Mouse (Mus musculus): ENCODE measurements around the gene Zcchc8.
"Not testable (repeated sequence)": the region's sequence is repeated elsewhere in the genome, so short reads cannot be mapped to it uniquely, and the experiment has no call there.

Gene Zcchc8

DNA sequence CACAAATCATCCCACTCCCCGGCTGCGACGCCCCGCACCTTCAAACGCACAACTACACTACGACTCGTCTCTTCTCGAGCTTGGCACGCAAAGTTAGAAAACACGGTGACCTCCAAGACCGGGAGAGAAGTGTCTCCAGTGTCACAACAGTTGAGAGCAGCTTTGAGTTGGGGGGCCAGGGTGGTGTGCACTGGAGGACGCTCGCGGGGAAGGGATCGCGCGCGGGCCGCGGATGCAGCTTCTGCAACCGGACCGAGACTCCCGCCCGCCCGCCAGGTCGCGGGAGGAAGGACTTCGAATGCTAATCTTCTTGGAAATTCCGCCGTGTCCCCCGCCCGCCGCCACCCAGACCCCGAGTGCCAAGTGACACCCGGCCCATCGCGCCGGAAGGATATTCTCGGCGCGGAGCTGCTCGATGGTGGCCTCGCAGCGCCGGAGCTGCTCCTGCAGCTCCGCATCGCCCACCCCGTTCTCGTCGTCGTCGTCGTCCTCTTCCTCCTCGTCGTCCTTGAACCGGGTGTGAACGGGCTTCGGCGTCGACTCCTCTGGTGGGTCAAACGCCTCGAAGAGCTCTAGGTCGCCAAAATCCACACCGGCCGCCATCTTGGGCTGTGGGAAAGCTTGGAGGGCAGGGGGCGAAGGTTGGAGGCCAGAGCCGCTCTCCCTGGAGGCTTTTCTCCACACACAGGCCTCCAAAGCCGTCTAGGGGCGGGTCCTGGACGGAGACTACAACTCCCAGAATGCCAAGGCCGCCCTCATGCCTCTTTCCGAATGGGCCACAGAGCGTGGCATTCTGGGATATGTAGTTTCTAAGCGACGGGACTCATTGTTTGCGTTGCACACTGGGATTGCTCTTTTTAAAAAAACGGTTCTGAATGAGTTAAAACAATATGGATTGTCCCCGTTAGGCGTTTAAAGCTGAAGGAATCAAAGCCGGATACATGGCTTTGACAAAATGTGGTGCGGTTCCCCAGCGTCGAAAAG lies at the start of gene Zcchc8:
TSS of gene Zcchc8 (minus strand) at position 773 of the 984 bp plus-strand sequence.
- peak; percentile 81 to 94 for DNase-seq (ENCODE audit: low spot score in 2 of 2)

- not testable (repeated sequence) for DNase-seq (ENCODE audit: low spot score in 2 of 2)
Observed at GRCm38 (mm10) chr5:123766455-123766854, 45.6 kb upstream of the Zcchc8 start.

GRCm38 (mm10) chr5:123765506-123765905 lies 44.6 kb upstream of the Zcchc8 start:
- no peak for DNase-seq (ENCODE audit: low spot score in 2 of 2)

DNA sequence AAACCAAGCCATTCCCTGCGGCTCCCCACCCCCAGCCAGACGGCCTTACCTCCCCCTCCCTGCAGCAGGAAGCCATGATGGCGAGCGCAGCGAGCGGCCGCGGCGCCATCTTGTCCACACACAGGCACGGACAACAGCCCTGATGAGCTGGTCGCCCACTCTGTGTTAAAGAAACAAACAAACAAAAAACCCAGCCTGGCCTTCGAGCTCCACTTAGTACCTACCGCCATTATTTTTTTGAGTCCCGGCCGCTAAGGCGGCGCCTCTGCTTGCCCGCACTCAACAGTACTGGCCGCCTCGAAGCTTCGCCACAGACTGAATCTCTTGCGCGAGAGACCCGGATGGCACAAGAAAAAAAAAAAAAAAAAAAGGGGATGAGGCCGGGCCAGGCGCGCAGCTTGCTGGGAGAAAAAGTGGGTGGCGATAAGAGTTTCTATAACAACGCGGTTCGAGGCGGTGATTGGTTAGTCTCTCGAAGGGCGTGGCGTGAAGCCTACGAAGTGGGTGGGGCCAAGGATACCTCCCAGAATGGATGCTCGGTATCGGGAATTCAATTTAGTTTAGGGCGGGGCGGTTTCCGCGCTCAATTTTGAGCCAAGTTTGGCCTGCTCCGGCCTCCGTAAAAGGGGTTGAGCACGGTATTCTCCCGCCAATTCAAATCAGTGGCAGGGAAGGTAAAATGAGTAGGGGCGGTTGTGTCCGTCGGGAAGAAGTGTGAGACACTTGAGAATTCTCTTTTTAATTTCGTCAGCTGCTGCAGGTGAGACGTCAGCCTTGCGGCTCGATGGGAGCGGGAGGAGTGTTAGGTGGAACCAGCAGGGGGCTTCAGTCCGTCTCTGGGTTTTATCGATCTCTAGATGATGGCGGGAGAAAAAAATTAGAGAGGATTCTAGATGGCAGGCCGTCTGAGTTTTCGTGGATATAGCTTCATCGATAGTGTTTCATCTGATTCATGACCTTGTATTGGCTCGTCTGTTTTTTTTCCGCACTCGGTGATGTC lies 28.5 kb upstream of the Zcchc8 start, which contains the start of the genes Rsrc2 and Kntc1:
TSS of gene Rsrc2 (minus strand) at position 350 of the 1,000 bp plus-strand sequence.
TSS of gene Kntc1 (plus strand) at position 652 of the 1,000 bp plus-strand sequence.
- DNase-seq (ENCODE audit: low spot score in 2 of 2) = peak; percentile 95 to 97

DNA sequence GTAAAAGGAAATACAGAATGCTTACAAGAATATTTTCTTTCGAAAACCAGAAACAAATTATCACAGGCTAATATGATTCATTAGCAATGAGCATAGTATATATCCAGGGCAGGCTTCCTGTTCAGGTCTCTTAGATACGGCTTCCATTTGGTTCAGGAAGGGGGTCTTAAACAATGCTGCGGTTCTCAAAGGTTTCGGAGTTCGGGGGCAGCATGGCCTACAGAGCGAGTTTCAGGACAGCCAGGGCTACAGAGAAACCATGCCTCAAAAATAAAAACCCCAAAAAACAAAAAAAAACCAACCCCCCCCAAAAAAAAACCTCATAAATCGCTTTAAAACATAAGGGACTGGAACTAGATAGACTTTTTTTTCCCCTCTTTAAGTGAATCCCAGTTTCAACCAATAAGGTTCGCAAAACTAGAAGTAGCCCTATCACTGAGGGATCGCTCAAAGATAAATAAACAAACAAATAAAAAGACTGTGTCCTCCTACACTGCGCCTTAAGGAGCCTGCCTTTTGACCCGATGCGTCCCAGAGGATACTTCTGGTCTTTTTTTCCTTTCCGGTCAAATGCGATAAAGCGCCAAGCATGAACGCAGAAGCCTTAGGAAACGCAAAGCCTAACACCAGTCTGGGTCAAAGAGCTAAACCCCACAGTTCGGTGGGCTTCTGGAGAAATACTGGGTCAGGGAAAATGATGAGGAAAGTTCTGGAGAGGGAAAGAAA lies 27.6 kb upstream of the Zcchc8 start:
- DNase-seq (ENCODE audit: low spot score in 2 of 2) = no peak

DNA sequence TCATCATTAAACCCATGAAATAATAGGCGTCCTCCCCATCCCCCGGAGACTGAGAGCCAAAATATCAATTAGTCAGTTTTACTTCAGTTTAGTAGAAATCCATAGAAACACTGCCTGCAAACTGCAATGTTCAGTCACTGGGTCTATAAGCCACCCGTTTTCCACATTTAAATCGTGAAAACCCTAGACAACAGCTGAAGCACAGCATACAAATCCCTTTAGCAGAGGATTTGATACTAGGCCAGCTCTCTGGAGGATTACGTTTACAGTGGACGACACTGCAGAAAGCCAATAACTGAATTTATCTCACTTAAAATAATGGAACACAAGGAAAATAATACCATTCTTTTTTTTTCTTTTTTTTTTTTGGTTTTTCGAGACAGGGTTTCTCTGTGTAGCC lies 26.7 kb upstream of the Zcchc8 start:
- no peak for DNase-seq (ENCODE audit: low spot score in 2 of 2)

- DNase-seq (ENCODE audit: low spot score in 2 of 2) = no peak
Observed at GRCm38 (mm10) chr5:123746253-123746652, 25.4 kb upstream of the Zcchc8 start.

GRCm38 (mm10) chr5:123744358-123744757 lies 23.5 kb upstream of the Zcchc8 start:
- DNase-seq (ENCODE audit: low spot score in 2 of 2) = no peak

DNA sequence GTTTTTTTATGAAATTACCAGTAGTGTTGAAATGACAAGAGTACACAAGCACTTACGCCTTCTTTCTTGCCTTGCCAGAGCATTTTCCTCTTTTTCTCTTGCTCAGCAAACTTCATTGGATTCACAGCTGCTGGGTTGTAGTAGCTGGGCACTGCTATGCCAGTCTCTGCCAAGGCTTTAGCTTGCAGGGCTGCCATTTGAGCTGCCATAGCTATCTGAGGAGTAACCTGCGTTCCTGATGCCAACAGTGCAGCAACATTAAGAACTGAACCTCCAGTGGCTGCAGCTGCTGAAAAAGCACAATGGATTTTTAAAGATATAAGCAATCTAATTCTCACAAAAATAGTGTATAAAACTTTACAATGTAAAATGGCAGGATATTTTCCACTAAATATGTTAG lies 10.1 kb upstream of the Zcchc8 start:
- no peak for DNase-seq (ENCODE audit: low spot score in 2 of 2)

DNA sequence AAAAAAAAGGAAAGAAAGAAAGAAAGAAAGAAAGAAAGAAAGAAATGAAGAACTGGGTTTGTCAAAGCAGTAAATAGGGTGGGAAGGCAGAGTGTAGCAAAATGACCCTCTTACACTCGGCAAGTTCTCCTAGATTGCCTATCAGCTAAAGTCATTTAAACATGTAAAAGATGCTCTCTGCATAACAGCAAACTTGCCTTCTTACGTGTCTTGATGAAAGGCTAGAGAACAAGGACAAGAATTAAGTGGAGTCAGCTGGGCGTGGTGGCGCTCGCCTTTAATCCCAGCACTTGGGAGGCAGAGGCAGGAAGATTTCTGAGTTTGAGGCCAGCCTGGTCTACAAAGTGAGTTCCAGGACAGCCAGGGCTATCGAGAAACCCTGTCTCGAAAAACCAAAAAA lies 2.9 kb upstream of the Zcchc8 start:
- not testable (repeated sequence) for DNase-seq (ENCODE audit: low spot score in 2 of 2)

GRCm38 (mm10) chr5:123714622-123715021 lies 6.3 kb downstream of the Zcchc8 start:
- no peak for DNase-seq (ENCODE audit: low spot score in 2 of 2)

DNA sequence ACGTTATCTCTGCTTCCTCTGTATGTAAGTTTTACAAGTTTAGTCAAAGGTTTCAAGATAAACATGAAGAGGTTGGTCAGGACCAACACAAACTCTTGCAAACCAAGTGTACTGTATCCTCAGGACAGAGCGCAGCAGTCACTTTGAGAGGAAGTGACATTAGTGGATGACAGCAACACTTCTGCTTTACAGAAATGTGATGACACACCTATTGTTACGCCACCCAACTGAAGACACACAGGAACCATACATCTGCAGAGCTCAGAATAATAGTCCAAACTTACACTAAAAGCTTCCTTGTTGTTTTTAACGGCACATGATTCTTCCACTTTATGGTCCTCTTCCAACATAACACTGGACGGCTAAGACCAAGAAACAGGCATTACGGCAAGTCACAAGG lies 7.1 kb downstream of the Zcchc8 start:
- no peak for DNase-seq (ENCODE audit: low spot score in 2 of 2)

GRCm38 (mm10) chr5:123709571-123709970 lies 11.3 kb downstream of the Zcchc8 start:
- DNase-seq (ENCODE audit: low spot score in 2 of 2) = no peak

- no peak for DNase-seq (ENCODE audit: low spot score in 2 of 2)
Observed at GRCm38 (mm10) chr5:123708598-123708997, 12.3 kb downstream of the Zcchc8 start.

DNA sequence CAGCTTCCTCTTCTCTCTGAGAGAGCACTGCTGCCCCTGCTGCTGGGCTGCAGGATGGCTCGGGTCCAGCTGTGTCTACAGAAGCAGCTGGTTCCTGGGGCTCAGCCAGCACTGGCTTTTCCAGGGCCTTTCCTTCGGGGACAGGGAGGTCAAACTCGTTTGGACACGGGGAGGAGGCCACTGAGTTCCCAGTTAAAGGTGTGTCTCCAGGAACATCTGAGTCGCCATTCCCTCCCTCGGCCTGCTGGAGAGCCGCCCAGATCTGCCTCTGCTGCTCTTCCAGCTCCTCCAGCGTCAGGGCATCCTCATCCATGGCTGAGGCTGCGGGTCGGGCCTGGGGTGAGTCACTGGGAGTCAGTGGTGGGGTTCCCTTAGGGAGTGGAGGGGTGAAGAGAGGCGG lies 20.3 kb downstream of the Zcchc8 start:
- DNase-seq (ENCODE audit: low spot score in 2 of 2) = peak; percentile 36 to 44

GRCm38 (mm10) chr5:123699198-123699597 lies 21.7 kb downstream of the Zcchc8 start:
- peak; percentile 61 to 76 for DNase-seq (ENCODE audit: low spot score in 2 of 2)

DNA sequence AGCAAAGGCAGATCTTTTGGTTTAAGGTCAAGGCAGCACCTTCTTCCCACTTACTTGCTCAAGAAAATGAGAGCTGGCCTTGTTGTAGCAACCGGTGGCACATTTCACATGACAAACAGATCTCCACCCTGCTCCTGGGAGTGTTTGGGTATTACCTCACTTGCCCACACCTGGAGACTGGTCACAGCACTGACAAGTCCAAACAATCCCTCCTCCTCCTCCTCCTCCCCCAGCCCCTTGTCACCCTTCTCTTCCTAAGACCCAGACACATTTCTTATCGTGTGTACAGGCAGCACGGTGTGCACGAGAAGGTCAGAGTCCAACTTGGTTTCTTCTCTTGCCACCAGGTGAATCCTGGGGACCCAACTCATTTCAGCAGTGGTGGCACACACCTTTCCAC lies 23.9 kb downstream of the Zcchc8 start:
- no peak for DNase-seq (ENCODE audit: low spot score in 2 of 2)

DNA sequence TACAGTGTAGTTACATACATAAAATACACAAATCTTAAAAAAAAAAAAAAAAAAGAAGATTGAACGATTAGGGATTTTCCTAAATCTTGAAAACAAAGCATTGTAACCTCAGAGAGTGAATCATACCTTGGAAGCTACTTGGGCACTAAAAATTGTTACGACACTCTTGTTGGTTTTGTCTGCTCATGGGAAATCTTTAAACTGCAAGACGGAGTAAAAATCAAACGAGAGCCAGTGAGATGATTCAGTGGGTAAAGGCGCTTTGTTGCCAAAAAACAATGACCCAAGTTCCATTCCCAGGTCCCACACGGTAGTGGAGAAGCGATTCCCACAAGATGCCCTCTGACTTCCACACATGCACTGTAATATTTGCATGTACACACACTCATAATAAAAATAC lies 24.7 kb downstream of the Zcchc8 start:
- no peak for DNase-seq (ENCODE audit: low spot score in 2 of 2)

DNA sequence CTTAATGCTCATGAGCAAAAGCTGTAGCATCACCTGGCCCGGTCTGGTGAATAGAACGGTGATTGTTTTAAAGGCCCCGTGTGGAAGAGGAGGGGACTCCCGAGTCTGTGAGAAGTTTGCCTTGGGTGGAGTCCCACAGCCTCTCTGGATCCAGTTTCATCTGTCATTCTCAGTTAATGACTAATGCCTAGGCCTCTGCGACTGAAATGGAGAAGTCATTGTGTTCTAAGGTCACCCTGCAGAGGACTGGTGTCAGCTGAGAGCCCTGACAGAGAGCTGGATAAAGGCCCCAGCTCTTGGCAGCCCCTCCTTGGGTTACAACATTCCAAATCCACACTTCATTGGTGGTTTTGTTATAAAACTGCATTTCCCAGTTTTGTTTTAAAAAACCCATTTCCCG lies 26.4 kb downstream of the Zcchc8 start:
- no peak for DNase-seq (ENCODE audit: low spot score in 2 of 2)

GRCm38 (mm10) chr5:123684221-123685144 lies 36.4 kb downstream of the Zcchc8 start, which contains the start of gene Clip1:
Clip1 (minus strand) TSS chr5:123684618.
- DNase-seq (ENCODE audit: low spot score in 2 of 2) = peak; percentile 44 to 54

Measured in cerebellum, postnatal 4 days (tissue).